Mouse (Mus musculus): Measurements from ENCODE around the gene Pld3. TPM values are rescaled to one million over a fixed set of nuclear protein-coding genes. Genes with fewer than 3 reads are reported as not detected.
A peak's percentile ranks its signal among the peaks of the same experiment; 100 is the strongest.
"Not testable (repeated sequence)": the region's sequence is repeated elsewhere in the genome, so short reads cannot be mapped to it uniquely, and the experiment has no call there.

Gene Pld3
- total RNA-seq, 2 experiments from 2014 or later = 29.8 to 30.9 TPM

DNA sequence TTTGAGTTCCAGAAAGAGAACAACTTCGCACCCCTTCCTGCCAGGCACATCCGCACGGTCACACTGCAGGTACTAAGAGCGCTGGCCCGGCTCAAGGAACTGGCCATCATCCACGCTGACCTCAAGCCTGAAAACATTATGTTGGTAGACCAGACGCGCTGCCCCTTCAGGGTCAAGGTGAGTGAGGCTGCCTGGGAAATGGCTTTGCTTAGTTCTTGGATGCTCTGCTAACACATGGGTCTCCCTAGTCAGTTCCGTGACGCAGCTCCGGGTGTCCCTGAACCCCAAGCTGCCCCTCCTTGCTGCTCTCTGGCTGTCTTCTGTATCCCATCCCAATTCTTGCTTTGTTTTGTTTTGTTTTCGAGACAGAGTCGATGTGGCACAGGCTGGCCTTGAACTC, 29.2 kb downstream of the Pld3 start:
- DNase-seq = no peak

DNA sequence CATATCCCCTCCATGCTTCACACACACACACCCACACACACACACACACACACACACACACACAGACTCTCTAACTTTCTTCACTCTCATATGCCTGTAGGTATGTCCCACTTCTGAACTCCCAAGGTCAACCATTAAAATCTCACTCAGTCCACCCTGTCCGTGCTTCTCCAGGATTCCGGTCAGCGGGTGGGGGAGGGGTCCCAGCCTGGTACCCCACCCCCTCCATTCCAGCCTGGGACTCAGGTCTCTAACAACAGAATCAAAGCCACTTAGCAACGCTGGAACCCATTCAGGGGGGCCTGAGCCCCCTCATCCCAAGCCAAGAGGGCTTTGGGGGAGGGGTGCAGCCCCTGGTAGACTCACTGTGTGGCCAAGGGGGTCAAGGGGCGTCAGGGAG, 30.1 kb downstream of the Pld3 start, which contains the start of gene Hipk4:
Gene Hipk4 (plus strand): TSS at position 301 of the 400 bp plus-strand sequence.
- DNase-seq = no peak

GRCm38 (mm10) chr7:27520599-27520998, 32.4 kb downstream of the Pld3 start:
- no peak for DNase-seq

- no peak for DNase-seq
These were observed 32.9 kb downstream of the Pld3 start for GRCm38 (mm10) chr7:27520104-27520503.

- no peak for DNase-seq
These were observed 34.7 kb downstream of the Pld3 start for GRCm38 (mm10) chr7:27518314-27518713.

GRCm38 (mm10) chr7:27514961-27515360, 38.1 kb downstream of the Pld3 start:
- no peak for DNase-seq

GRCm38 (mm10) chr7:27510809-27511208, 42.2 kb downstream of the Pld3 start:
- DNase-seq = no peak

GRCm38 (mm10) chr7:27508648-27509005, 44.4 kb downstream of the Pld3 start:
- peak; percentile 68 to 74 for DNase-seq

DNA sequence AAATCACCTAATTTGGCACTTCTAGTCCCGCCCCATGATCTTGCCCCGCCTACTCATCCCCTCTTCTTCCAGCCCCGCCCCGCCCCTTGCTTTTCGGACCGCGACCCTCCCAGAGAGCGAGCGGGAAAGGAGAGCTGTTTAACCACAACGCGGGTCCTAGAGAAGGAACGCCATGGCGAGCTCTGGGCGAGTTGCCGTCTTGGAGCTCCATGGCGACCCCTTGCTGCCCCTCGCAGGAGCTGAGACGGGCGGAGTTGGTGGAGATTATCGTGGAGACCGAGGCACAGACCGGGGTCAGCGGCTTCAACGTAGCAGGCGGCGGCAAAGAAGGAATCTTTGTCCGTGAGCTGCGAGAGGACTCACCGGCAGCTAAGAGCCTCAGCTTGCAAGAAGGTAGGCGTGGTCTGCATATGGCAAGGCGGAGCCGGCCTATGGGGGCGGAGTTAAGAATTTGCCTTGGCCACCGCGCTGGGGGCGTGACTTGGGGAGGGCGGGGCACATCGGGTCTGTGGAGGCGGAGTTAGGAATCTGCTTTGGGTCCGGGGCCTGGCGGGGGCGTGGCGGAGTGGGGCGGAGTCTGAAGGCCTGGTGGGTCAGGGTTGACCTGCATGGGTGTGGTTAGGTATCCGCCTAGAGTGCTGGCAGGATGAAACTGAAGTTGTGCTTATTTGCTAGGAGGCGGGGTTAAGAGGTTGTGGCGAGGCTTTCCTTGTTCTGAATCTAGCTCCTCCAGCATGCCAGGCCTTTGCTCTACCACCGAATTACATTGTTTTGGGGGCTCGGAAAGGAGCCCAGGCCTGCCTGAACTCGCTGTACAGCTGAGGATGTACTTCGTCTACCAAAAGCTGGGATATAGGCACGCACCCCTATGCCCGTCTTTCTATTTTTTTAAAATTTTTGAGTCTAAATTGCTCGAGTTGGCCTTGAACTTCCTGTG, 45.0 kb downstream of the Pld3 start:
- peak; percentile 97 to 99 for DNase-seq

DNA sequence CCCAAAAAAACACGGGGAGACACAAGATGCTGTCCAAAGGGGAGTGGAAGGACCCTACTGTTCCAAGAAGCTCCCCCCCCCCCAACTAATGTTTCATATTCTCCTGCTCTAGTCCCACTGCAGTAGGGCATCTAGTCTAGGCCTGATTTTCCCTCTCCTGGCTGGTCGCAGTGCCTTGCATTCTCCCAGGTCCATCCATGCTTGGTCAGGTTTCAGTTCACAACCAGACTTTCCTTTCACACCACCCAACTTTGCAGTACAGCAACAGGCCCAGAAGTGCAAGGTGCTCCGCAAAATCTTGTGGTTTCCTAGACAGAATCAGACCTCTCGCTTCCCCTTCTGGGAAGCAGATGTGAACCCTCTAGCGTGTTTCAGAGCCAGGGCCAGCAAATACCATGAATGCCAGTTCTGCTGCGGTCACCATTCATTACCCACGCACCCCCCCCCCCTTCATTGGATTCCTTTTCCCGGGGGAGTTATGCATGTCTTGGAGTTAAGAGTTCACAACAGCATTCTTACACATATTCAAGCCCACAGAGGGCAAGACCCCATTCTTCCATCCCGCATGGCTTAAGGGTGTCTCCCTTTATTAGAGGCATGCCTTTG, 46.1 kb downstream of the Pld3 start:
- DNase-seq = no peak

DNA sequence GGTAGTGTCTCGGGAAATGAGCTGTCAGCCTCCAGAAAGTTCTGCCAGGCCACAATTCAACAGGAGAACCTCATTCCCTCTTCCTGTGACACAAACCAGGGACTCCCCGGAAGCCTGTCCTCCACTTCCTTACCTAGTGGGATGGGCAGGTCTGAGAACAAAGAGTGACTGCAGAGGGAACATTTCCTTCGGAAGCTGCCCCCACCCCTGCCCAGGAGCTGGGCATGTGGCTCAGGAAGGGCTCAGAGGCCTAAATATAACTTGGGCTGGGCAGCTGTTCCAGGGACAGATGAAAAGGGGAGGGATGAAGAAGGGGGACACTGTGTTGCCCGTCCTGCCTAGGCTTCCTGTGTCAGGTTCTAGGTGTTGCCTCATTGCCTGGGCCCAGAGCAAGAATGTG, 51.4 kb downstream of the Pld3 start:
- peak; percentile 61 to 80 for DNase-seq

DNA sequence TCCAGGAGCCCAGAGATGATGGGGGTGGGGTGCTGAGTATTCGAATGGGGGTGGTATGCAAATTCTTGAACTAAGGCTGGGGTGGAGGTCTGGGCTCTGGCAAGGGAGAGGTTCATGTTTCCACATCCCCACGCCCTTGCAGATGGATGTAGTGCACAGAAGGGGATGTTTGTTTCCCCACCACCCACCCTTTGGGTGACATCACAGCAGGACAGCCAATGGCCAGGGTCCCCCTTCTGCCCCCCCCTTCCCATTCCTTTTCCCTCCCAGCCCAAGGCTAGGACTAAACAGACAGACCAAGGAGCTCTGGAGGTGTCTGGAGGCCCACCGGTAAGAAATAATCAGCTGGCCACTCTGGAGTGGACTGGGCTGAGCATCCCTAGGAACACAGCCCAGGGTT, 54.0 kb downstream of the Pld3 start, which contains the start of gene Prx:
Gene Prx (plus strand): TSS at position 289 of the 400 bp plus-strand sequence.
- no peak for DNase-seq

- DNase-seq = not testable (repeated sequence)
These were observed 58.2 kb downstream of the Pld3 start for GRCm38 (mm10) chr7:27494659-27495367.

DNA sequence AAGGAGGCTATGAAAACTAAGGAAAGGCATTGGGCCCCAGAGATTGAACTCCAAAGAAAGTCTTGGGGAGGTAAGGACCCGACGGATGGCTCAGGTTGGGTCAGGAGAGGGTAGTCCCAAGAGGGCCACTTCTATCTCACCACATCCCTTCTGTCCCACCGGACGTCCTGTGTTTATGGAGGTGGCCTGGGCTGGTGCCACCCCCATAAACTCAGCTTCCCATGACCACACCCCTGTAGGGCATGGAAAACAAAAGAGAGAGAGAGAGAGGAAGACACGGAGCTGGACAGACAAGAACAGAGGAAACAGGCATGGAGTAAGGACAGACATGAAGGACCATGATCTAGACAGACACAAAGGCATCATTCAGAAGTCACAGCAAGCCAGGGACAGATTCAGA, 59.6 kb downstream of the Pld3 start:
- no peak for DNase-seq

GRCm38 (mm10) chr7:27493022-27493421, 60.0 kb downstream of the Pld3 start:
- no peak for DNase-seq

- no peak for DNase-seq
These were observed 61.2 kb downstream of the Pld3 start for GRCm38 (mm10) chr7:27491856-27492255.

DNA sequence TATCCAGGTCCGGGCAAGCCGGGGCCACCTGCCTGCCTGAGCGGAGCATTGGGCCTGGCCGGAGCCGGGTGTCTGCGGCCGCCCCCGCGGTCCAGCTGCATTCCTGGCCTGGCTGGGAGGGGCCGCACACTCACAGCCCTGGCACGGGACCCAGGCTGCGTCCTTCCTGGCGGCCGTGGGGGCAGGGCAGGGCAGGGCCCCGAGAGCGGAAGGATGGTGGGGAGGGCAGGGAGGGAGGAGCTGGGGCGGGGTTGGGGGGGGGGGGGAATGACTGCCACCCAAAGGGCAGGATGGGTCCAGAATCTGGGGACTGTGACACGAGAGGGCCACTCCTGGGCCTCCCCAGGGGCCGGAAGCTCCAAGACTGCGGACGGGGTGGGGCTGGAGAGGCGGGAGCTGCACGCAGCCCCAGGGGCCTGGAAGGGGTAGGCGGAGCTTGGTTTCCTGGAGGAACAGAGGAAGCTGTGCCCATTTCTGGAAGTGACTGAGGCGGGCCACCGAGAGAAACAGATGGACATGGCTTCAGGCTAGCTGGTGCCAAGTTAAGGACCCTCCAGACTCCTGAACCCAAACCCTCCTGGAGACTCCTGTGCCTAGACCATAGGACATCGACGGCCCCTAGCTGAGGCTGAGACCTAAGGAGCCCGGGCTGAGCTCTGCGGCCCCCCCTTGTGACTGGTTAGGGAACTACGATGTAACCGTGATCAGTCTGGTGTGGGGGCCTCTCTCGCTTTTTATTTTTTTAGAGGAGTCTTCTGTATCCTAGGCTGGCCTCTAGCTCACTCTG, 62.3 kb downstream of the Pld3 start:
- DNase-seq = peak; percentile 95 to 97

- DNase-seq = no peak
These were observed 62.8 kb downstream of the Pld3 start for GRCm38 (mm10) chr7:27490227-27490542.

GRCm38 (mm10) chr7:27489270-27489869, 63.6 kb downstream of the Pld3 start:
- no peak for DNase-seq

DNA sequence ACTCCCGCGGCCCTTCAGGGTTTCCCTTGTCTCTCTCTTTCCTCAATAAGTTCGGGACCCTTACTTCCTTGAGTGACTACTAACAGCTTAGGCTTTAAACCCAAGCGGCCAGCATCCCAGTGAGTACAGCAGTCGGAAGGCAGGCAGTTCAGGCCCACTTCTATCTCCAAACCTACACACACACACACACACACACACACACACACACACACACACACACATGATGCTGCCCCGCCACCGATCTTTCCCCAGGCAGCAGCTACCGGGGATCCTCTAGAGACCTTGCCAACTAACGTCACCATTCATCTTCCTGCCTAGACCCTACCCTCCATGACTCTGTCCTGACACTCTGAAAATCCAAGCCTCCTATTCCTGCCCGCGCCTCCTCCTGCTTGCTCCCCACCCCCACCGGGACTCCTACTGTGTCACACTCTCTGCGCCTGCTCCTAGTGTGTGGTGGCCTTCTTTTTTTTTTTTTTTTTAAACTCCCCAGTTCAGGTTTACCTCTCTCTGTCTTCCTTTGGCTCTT, 65.2 kb downstream of the Pld3 start:
- DNase-seq = peak; percentile 69 to 71
